Mouse (Mus musculus): ENCODE results near the gene Traip. TPM values are rescaled to one million over a fixed set of nuclear protein-coding genes. Genes with fewer than 3 reads are reported as not detected.

Traip gene
- polyA plus RNA-seq, 1 experiment from 2014 or later, result 32.3 TPM

GRCm38 (mm10) chr9:107959896-107960295 lies 10.0 kb downstream of the Traip start:
- H3K27me3 ChIP-seq, result no peaks in the 10 kb centered on the region
- whole genome bisulfite sequencing, result 21% methylated on average over 6 of the region's 6 CpGs
- H3K27ac ChIP-seq, result no peak overlapping the region
- H3K4me1 ChIP-seq (replicated peaks), result no peaks in the 10 kb centered on the region
- no peak for ATAC-seq (ENCODE audit: insufficient number of reproducible peaks, insufficient read depth, low FRiP score, low TSS enrichment, low read depth)
- peaks cover 85% of the 10 kb centered on the region for H3K36me3 ChIP-seq
- H3K4me3 ChIP-seq (replicated peaks), result no peak overlapping the region
- no peak overlapping the region for H3K9ac ChIP-seq (replicated peaks)
- H3K9me3 ChIP-seq, result no peaks in the 10 kb centered on the region
- H3K4me2 ChIP-seq, result no peak overlapping the region

- ATAC-seq (ENCODE audit: insufficient number of reproducible peaks, insufficient read depth, low FRiP score, low TSS enrichment, low read depth), result no peak
- no peaks in the 10 kb centered on the region for H3K9me3 ChIP-seq
- H3K4me2 ChIP-seq, result no peak overlapping the region
- no peaks in the 10 kb centered on the region for H3K27me3 ChIP-seq
- 89% methylated on average over 4 of the region's 4 CpGs for WGBS
- H3K27ac ChIP-seq, result no peak overlapping the region
- H3K4me1 ChIP-seq (replicated peaks), result no peaks in the 10 kb centered on the region
- no peak overlapping the region for H3K4me3 ChIP-seq (replicated peaks)
- H3K9ac ChIP-seq (replicated peaks), result no peak overlapping the region
- H3K36me3 ChIP-seq, result peaks cover 88% of the 10 kb centered on the region
Observed at GRCm38 (mm10) chr9:107960928-107961327, 11.0 kb downstream of the Traip start.

- peaks cover 85% of the 10 kb centered on the region for H3K36me3 ChIP-seq
- H3K27ac ChIP-seq, result no peak overlapping the region
- no peak for ATAC-seq (ENCODE audit: insufficient number of reproducible peaks, insufficient read depth, low FRiP score, low TSS enrichment, low read depth)
- no peak overlapping the region for H3K4me3 ChIP-seq (replicated peaks)
- H3K4me1 ChIP-seq (replicated peaks), result no peaks in the 10 kb centered on the region
- whole genome bisulfite sequencing, result 87% methylated on average over 10 of the region's 10 CpGs
- H3K9ac ChIP-seq (replicated peaks), result no peak overlapping the region
- H3K9me3 ChIP-seq, result no peaks in the 10 kb centered on the region
- H3K27me3 ChIP-seq, result no peaks in the 10 kb centered on the region
- no peak overlapping the region for H3K4me2 ChIP-seq
Observed at GRCm38 (mm10) chr9:107961351-107961762, 11.4 kb downstream of the Traip start.

- ATAC-seq (ENCODE audit: insufficient number of reproducible peaks, insufficient read depth, low FRiP score, low TSS enrichment, low read depth), result no peak
- 57% methylated on average over 5 of the region's 5 CpGs for WGBS
- Histone ChIP-seq H3K36me3 (peaks cover 80% of the 10 kb centered on the region), H3K27ac (no peak overlapping the region), H3K4me2 (no peak overlapping the region), H3K27me3 (no peaks in the 10 kb centered on the region), H3K4me3 (replicated peaks) (no peak overlapping the region), H3K4me1 (replicated peaks) (no peaks in the 10 kb centered on the region), H3K9me3 (no peaks in the 10 kb centered on the region), H3K9ac (replicated peaks) (no peak overlapping the region; the same call in 1 of the 2 replicates)
Observed at GRCm38 (mm10) chr9:107961881-107962280, 11.9 kb downstream of the Traip start.

- H3K4me1 ChIP-seq (replicated peaks), result no peaks in the 10 kb centered on the region
- no peak overlapping the region for H3K4me2 ChIP-seq
- WGBS, result 89% methylated on average over 9 of the region's 9 CpGs
- no peaks in the 10 kb centered on the region for H3K27me3 ChIP-seq
- H3K9me3 ChIP-seq, result no peaks in the 10 kb centered on the region
- H3K9ac ChIP-seq (replicated peaks), result no peak overlapping the region
- no peak overlapping the region for H3K4me3 ChIP-seq (replicated peaks)
- peaks cover 76% of the 10 kb centered on the region for H3K36me3 ChIP-seq
- H3K27ac ChIP-seq, result no peak overlapping the region
- ATAC-seq (ENCODE audit: insufficient number of reproducible peaks, insufficient read depth, low FRiP score, low TSS enrichment, low read depth), result no peak
Observed at GRCm38 (mm10) chr9:107962916-107963315, 13.0 kb downstream of the Traip start.

- Histone ChIP-seq H3K27me3 (no peaks in the 10 kb centered on the region), H3K9ac (replicated peaks) (no peak overlapping the region), H3K4me1 (replicated peaks) (no peaks in the 10 kb centered on the region), H3K4me2 (no peak overlapping the region), H3K4me3 (replicated peaks) (no peak overlapping the region), H3K27ac (peak overlapping the region; percentile 54; the same call in 1 of the 2 replicates), H3K9me3 (no peaks in the 10 kb centered on the region), H3K36me3 (peaks cover 76% of the 10 kb centered on the region)
- ATAC-seq (ENCODE audit: insufficient number of reproducible peaks, insufficient read depth, low FRiP score, low TSS enrichment, low read depth), result 0 out of 2 replicates have a peak, but pooled peaks have one; percentile 32
- 15% methylated on average over 5 of the region's 5 CpGs for WGBS
Observed at GRCm38 (mm10) chr9:107963700-107964099, 13.8 kb downstream of the Traip start.

GRCm38 (mm10) chr9:107964681-107965080 lies 14.7 kb downstream of the Traip start:
- Histone ChIP-seq H3K4me3 (replicated peaks) (no peak overlapping the region), H3K4me2 (no peak overlapping the region), H3K4me1 (replicated peaks) (no peaks in the 10 kb centered on the region), H3K36me3 (peaks cover 76% of the 10 kb centered on the region), H3K27me3 (no peaks in the 10 kb centered on the region), H3K9me3 (no peaks in the 10 kb centered on the region), H3K27ac (0 out of 2 replicates have a peak overlapping the region, but pooled peaks have one; percentile 41), H3K9ac (replicated peaks) (no peak overlapping the region)
- no peak for ATAC-seq (ENCODE audit: insufficient number of reproducible peaks, insufficient read depth, low FRiP score, low TSS enrichment, low read depth)
- whole genome bisulfite sequencing, result 92% methylated on average over 9 of the region's 9 CpGs

GRCm38 (mm10) chr9:107966676-107967075 lies 16.7 kb downstream of the Traip start:
- Histone ChIP-seq H3K9me3 (no peaks in the 10 kb centered on the region), H3K4me2 (no peak overlapping the region), H3K9ac (replicated peaks) (no peak overlapping the region), H3K4me1 (replicated peaks) (no peaks in the 10 kb centered on the region), H3K27ac (no peak overlapping the region), H3K27me3 (no peaks in the 10 kb centered on the region), H3K4me3 (replicated peaks) (no peak overlapping the region), H3K36me3 (peaks cover 76% of the 10 kb centered on the region)
- WGBS, result 90% methylated on average over 10 of the region's 10 CpGs
- no peak for ATAC-seq (ENCODE audit: insufficient number of reproducible peaks, insufficient read depth, low FRiP score, low TSS enrichment, low read depth)

GRCm38 (mm10) chr9:107967437-107967836 lies 17.5 kb downstream of the Traip start:
- Histone ChIP-seq H3K4me1 (replicated peaks) (no peaks in the 10 kb centered on the region), H3K9ac (replicated peaks) (no peak overlapping the region), H3K36me3 (peaks cover 76% of the 10 kb centered on the region), H3K27me3 (no peaks in the 10 kb centered on the region), H3K9me3 (no peaks in the 10 kb centered on the region), H3K4me2 (no peak overlapping the region), H3K27ac (no peak overlapping the region), H3K4me3 (replicated peaks) (no peak overlapping the region)
- 90% methylated on average over 6 of the region's 6 CpGs for WGBS
- no peak for ATAC-seq (ENCODE audit: insufficient number of reproducible peaks, insufficient read depth, low FRiP score, low TSS enrichment, low read depth)

- H3K36me3 ChIP-seq, result peaks cover 77% of the 10 kb centered on the region
- WGBS, result 92% methylated on average over 7 of the region's 7 CpGs
- no peaks in the 10 kb centered on the region for H3K27me3 ChIP-seq
- no peak overlapping the region for H3K27ac ChIP-seq
- H3K4me2 ChIP-seq, result no peak overlapping the region
- H3K4me1 ChIP-seq (replicated peaks), result no peaks in the 10 kb centered on the region
- H3K4me3 ChIP-seq (replicated peaks), result no peak overlapping the region
- ATAC-seq (ENCODE audit: insufficient number of reproducible peaks, insufficient read depth, low FRiP score, low TSS enrichment, low read depth), result no peak
- H3K9me3 ChIP-seq, result no peaks in the 10 kb centered on the region
- no peak overlapping the region for H3K9ac ChIP-seq (replicated peaks)
Observed at GRCm38 (mm10) chr9:107968531-107968930, 18.6 kb downstream of the Traip start.

- Histone ChIP-seq H3K9me3 (no peaks in the 10 kb centered on the region), H3K4me3 (replicated peaks) (no peak overlapping the region), H3K4me2 (no peak overlapping the region), H3K27ac (no peak overlapping the region), H3K9ac (replicated peaks) (no peak overlapping the region; the same call in 1 of the 2 replicates), H3K27me3 (no peaks in the 10 kb centered on the region), H3K36me3 (peaks cover 69% of the 10 kb centered on the region), H3K4me1 (replicated peaks) (peaks cover 9% of the 10 kb centered on the region)
- 91% methylated on average over 5 of the region's 5 CpGs for WGBS
- no peak for ATAC-seq (ENCODE audit: insufficient number of reproducible peaks, insufficient read depth, low FRiP score, low TSS enrichment, low read depth)
Observed at GRCm38 (mm10) chr9:107970311-107970710, 20.4 kb downstream of the Traip start.

Measured in limb, embryonic 12.5 days (tissue).